Mouse (Mus musculus) right cerebral cortex, adult 2 months (tissue): ENCODE results near the gene Gm49368.
"Not testable (repeated sequence)": the region's sequence is repeated elsewhere in the genome, so short reads cannot be mapped to it uniquely, and the experiment has no call there.

Experiments used
- DNase-seq, 2 experiments: peaks; one replicate each; pipeline ENCODE4 v3.0.0; 2021 to 2022; ENCODE audit warnings: low spot score in 2 of 2

The Gm49368 gene

DNA sequence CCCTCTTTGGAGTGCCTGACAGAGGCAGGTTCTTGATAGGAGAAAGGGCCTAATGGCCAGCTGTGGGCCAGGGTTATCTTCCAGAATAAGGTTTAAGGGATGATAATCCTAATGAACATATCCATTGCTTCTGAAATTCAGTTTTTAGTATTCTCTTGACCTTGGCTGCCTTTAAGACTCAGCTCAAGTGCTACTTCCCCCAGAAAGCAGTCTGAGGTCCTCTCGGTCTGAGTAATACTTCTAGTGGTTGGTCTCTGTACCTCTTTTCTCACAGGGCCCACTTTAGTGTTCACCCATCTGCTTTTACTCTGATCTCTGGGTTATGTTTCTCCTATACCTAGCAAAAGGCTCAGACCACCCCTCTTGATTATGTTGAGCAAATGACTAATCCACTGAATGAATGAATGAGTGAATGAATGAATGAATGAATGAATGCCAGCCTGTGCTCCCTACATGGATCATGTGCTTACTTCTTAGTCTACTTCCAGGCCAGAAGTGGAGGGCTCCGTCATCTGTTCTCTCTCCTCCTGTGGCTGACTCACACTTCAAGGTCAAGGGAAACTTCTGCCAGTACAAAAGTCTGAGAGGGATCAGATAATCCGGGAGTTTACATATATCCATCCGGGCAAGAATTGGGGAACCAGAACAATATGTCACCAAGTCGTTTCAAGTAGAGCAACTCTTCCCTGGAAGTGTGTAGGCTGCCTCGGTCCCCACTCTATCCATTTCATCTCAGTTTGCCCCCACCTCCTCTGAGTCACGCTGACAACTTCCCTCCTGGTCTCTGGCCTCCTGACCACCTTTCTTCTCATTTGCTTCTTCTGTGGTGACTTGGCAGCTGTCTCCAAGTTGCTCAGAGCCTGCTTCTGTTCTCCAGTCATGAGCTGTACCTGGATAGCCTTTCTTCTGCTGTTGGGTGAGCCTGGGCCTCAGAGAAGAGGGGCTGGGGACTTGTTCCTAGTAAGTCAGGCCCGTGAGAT is 66.5 kb downstream of the Gm49368 start, which contains the start of gene Itgax:
Itgax (plus strand) TSS at position 807 of the 980 bp plus-strand sequence.
- no peak for DNase-seq

DNA sequence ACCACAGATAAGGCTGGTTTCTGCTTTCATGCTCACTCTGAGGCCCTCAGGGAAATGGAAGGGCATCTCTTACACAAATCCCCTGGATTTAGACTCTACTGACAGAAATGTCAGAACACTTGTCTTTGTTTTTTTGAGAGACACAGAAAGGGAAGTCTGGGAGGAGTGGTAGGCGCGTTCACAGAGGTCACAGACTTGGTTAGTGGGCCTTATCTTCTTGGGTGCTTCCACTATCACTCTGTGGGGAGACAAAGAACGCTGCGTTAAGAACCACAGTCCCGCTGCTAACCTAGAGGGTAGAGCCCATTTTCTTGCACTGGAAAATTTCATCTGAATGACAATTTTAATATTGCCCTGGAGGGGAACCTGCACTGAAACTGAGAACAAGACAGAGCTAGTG is 69.7 kb downstream of the Gm49368 start:
- DNase-seq, result no peak

DNA sequence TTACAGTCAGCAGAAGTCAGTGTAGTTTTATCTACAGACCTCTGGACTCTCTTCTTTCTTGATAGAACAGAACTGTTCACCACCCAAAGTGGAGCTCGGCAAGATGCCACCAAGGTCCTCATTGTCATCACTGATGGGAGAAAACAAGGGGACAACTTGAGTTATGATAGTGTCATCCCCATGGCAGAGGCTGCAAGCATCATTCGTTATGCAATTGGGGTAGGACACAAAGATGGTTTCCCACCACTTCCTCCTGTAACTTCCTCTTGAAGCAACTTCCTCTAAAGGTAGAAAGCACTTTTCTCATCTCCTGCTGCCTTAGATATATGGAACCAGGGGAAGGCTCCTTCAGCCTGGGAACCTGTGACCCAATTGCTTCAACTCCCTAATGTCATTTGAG is 71.1 kb downstream of the Gm49368 start:
- no peak for DNase-seq

DNA sequence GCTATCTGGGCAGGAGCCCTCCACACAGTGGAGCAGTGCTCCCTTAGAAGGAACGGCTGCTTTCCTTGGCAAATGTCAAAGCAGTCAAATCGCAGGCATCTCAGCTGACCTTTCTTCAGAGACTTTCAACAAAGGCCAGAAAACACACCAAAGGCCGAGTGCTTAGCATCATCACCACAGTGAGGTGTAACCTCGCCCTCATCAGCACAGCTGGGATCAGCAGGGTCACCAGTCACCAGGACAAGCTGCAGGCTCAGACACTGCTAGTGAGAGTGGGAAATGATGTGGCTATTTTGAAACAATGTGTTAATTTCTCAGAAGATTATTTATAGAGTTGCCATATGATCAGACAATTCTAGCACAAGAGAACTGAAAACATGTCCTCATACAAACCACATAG is 74.4 kb downstream of the Gm49368 start:
- no peak for DNase-seq

DNA sequence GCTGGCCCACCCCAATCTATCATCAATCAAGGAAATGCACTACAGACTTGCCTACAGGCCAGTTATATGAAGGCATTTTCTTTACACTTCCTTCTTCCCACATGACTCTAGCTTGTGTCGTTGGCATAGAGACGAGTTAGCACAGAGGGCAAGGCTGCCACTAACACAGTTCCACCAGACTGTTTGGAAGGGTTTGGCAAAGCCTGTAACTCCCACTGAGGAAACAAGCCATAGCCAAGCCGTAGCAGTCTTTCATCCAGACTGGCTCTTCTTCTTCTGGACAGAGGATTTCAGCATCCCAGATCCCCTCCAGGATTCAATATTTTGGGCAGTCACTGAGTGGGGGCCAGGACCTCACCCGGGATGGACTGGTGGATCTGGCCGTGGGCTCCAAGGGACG is 77.1 kb downstream of the Gm49368 start:
- DNase-seq, result no peak

DNA sequence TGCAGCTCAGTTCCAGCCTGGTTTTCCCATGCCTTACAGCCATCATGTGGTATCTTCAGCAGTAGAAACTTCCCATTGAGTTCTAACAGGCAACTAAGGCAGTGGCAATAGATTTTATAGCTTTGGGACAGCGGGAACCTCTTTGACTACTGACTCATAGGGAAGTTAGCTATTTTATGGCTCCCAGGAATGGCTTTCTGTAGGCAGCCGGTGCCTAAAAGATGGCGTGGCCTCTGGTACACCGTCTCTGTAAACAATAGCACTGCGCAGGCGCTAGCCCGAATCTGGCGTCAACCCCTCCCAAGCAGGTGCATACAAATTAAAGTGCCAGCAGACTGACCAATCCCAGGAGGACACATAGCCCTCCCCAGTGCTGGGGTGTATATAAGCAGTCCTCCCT is 88.5 kb downstream of the Gm49368 start:
- no peak for DNase-seq

DNA sequence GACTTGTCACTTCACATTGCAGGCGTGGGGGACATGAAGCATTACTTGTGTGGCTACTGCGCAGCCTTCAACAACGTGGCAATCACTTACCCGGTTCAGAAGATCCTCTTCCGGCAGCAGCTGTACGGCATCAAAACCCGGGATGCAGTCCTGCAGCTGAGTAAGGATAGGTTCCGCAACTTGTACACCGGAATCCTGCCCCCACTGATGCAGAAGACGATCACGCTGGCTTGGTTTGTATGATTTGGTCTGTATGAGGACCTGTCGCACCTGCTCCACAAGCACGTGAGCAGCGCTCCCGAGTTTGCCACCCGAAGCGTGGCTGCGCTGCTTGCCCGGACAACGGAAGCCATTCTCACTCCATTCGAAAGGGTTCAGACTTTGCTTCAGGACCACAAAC is 91.6 kb downstream of the Gm49368 start, which contains the start of gene Itgad:
Itgad (plus strand) TSS at position 301 of the 400 bp plus-strand sequence.
- DNase-seq, result no peak

DNA sequence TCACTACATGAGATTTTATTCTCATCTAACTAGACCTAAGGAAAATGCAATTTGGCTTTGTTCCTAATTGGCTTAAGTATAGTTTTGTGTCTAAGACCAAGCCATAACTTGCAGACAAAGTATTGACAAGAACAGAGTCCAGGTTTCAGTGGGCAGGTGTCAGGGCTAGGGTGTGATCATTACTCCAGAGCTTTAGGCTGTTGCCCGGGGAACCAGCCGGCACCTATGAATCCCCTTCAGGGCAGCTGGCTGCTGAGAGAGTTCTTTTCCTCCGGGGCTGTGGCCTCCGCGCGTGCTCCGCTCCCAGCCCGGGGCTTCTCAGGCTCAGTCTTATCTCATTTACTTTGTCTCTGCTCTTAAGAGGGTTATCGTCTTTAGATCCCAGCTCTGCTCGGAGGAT is 92.4 kb downstream of the Gm49368 start:
- no peak for DNase-seq

DNA sequence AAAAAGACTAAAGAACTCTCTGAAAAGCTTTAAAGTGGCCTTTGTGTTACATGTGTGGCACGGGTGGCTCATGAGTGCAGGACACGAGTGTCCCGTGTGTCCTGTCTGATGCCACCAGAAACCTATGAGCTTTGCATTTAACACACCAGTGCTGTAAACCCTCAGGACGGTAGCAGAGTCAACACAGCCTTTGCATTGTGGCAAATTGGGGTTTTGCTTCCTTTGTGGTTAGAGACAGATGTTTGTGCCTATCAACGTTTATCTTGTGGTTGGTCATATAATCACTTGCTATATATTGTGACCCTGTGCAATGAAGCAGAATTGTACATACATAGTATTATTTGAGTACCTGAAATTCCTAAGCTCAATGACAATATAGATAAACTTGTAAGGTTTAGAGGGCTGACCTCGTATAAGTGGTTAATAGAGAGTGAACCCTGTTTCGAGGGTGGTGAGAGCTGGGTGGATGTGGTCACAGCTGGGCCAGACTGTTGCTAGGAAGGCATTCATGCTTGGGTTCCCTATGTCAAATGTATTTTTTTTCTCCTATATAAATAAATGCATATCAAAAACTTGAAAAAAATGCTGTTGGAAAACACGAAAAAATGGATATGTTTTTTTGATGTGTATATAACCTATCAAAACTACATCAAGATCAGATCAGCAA is 96.3 kb downstream of the Gm49368 start:
- not testable (repeated sequence) for DNase-seq

DNA sequence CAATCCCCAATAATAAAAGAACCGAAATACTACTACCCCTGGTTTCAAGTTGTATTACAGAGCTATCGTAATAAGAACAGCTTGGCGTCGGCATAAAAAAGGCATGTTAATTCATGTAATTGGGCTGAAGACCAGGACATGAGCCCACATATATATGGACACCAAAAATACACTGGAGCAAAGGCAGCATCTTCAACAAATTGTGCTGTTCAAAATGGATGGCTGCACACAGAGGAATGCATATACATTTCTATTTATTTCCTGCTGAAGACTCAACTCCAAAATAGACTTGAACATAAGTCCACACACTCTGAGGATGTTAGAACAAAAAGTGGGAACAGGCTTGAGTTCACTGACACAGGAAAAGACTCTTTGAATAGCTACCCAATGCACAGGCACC is 101.5 kb downstream of the Gm49368 start:
- no peak for DNase-seq

DNA sequence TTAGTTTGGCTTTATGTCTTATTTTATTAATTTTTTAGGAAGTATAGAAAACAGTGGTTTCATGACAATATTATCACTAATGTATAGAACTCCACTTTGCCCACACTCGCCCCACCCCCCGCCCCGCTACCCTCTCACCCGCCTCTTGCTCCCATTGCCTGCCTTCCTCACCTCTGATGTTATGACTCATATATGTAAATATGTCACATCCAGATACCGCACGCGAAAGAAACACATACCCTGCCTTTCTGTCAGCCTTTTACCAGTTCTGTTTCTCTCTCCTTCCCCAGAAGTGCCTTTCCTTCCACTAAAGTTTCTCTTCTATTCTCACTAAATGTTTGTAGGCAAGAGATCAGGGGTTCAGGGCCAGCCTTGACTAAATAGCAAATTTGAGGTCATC is 103.9 kb downstream of the Gm49368 start:
- no peak for DNase-seq

DNA sequence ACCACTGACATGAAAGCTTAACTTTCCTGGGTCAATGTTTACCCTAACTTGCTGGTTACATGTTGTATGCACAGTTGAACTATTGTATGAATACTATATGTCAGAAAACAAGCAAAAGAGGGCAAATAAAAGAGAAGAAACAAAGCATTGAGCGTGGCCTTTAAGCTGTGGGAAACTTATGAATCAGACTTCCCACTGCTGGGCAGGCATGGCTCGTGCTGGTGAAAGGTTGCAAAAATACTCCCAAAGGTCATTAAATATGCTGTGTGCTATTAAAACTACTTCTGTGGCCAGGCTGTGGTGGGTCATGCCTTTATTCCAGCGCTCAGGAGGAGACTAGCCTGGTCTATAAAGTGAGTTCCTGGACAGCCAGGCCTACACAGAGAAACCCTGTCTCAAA is 107.5 kb downstream of the Gm49368 start:
- DNase-seq, result no peak
